Mouse (Mus musculus) embryonic facial prominence, embryonic 13.5 days (tissue): ENCODE results near the gene Mterf1a. TPM values are rescaled to one million over a fixed set of nuclear protein-coding genes. Genes with fewer than 3 reads are reported as not detected.
"Not testable (repeated sequence)": the region's sequence is repeated elsewhere in the genome, so short reads cannot be mapped to it uniquely, and the experiment has no call there.

Experiments used
- ATAC-seq: fragments of 200-750 bp; cut with Nextera tagmentation; 2 replicates; pipeline ENCODE4 v1.8.0; 2017; ENCODE audit warnings: low read depth; ENCODE audit not compliant: insufficient number of reproducible peaks, insufficient read depth, low FRiP score, low TSS enrichment
- H3K27ac ChIP-seq: fragments of 300-500 bp; sonication (generic); 2 replicates; pipeline ENCODE4 v1.5.1; 2015; ENCODE audit warnings: moderate library complexity, mild to moderate bottlenecking, inconsistent platforms
- H3K27me3 ChIP-seq: fragments of 300-500 bp; sonication (generic); 2 replicates; pipeline ENCODE4 v1.6.1; 2015; ENCODE audit warnings: mild to moderate bottlenecking, inconsistent platforms
- H3K36me3 ChIP-seq: fragments of 300-500 bp; sonication (generic); 2 replicates; pipeline ENCODE4 v1.6.1; 2015; ENCODE audit warnings: mild to moderate bottlenecking, inconsistent platforms
- H3K4me1 ChIP-seq: fragments of 300-500 bp; sonication (generic); 2 replicates; pipeline ENCODE4 v1.6.1; 2015; ENCODE audit warnings: inconsistent platforms
- H3K4me2 ChIP-seq: fragments of 300-500 bp; sonication (generic); 2 replicates; pipeline ENCODE4 v1.6.1; 2015; ENCODE audit warnings: moderate library complexity, mild to moderate bottlenecking, inconsistent platforms
- H3K4me3 ChIP-seq: fragments of 300-500 bp; sonication (generic); 2 replicates; pipeline ENCODE4 v1.5.1; 2015; ENCODE audit warnings: mild to moderate bottlenecking, inconsistent platforms
- H3K9ac ChIP-seq: fragments of 300-500 bp; sonication (generic); 2 replicates; pipeline ENCODE4 v1.6.1; 2015; ENCODE audit warnings: mild to moderate bottlenecking, inconsistent platforms
- H3K9me3 ChIP-seq: fragments of 300-500 bp; sonication (generic); 2 replicates; pipeline ENCODE4 v1.6.1; 2016; ENCODE audit warnings: inconsistent platforms
- WGBS: fragments of 180-500 bp; shearing (Covaris S2); methylation state at CpG from one replicate; pipeline ENCODE4 v1.1.7; 2015; ENCODE audit warnings: mixed read lengths; 5-methylcytosine and 5-hydroxymethylcytosine counted together
- polyA plus RNA-seq: library from polyadenylated mRNA; unstranded; fragments of >200 nt; fragmentation: Nextera tagmentation; extraction: Ambion mirVana; gene quantifications from 2 replicates; pipeline ENCODE4 v1.2.1, GENCODE M21; 2015

The Mterf1a gene
- polyA plus RNA-seq, 1 experiment from 2014 or later: 10.5 TPM

DNA sequence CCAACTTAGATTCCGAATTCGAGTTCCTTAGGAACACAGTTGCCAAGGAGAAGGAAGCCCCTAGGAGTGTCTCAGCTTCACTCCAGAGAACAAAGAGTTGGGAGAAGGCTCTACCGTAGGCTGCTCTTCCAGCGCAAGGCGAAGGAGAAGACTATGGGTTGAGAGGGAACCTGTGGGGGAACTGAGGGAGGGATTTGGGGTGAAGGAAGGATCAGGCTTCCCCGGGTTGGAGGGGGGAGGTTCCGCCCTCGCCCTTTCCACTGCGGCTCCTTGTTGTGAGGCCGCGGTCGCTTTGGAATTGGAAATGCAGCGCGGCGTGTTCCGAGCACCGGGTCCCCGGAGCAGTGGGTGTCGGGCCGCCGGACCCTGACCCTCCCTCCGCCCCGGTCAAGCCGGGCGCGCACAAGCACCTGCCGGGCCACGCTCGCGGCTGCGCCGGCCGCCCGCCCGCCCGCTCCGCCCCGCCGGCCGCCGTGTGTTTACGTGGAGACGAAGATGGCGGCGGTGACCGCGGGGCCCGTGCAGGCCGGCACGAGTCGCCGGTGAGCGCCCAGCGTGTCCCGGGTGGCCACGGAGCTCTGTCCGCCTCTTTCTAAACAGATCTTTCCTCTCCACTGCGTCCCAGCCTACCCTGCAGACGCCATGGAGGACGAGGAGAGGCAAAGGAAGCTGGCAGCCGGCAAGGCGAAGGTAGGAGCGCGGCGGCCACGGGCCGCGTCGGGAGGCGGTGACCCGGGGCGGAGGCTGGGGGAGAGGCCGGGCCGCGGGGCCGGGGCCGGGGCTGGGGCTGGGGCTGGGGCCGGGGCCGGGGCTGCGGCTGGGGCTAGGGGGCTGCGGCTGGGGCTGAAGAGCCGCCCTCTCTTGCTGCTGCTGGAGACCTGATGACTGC, 34.3 kb upstream of the Mterf1a start, which contains the start of gene Akap9:
Gene Akap9 (plus strand): TSS at position 254 of the 889 bp plus-strand sequence.
- Histone ChIP-seq H3K4me2 (peak within 1 kb of the TSS; percentile 69), H3K4me3 (peak within 1 kb of the TSS; percentile 83), H3K27ac (peak within 1 kb of the TSS; percentile 92), H3K9ac (peak within 1 kb of the TSS; percentile 97), H3K27me3 (no peaks in the 10 kb centered on the region), H3K36me3 (no peaks in the 10 kb centered on the region), H3K4me1 (peaks cover 15% of the 10 kb centered on the region), H3K9me3 (no peaks in the 10 kb centered on the region)
- ATAC-seq: peak; percentile 82
- under 1% methylated on average over 50 of the region's 82 CpGs for WGBS

- WGBS: 49% methylated on average over 4 of the region's 4 CpGs
- Histone ChIP-seq H3K36me3 (no peaks in the 10 kb centered on the region), H3K27me3 (no peaks in the 10 kb centered on the region), H3K9me3 (no peaks in the 10 kb centered on the region), H3K4me2 (no peak overlapping the region), H3K9ac (no peak overlapping the region), H3K4me3 (no peak overlapping the region), H3K27ac (no peak overlapping the region), H3K4me1 (peaks cover 15% of the 10 kb centered on the region)
- ATAC-seq: no peak
Measured at GRCm38 (mm10) chr5:3926666-3927065, 32.9 kb upstream of the Mterf1a start.

DNA sequence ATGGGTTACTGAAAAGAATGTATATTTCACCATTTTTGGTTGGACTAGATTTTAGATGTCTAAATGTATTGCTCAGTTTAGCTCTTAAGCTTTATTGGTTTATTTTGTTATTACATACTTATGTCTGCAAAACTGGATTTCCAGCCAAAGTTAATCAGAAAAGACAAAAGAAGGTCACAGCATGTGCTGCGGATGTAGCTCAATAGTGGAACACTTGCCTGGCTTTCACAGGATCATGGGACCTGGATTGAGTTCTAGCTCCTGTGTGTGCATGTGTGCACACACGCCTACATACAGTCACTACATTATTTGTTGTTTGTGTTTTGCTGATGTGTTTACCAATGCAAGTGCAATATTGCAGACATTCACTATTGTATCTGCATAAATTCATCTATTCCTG, 28.6 kb upstream of the Mterf1a start:
- ATAC-seq: no peak
- Histone ChIP-seq H3K4me1 (no peaks in the 10 kb centered on the region), H3K4me2 (no peak overlapping the region), H3K27ac (no peak overlapping the region), H3K9ac (no peak overlapping the region), H3K27me3 (no peaks in the 10 kb centered on the region), H3K4me3 (no peak overlapping the region), H3K36me3 (no peaks in the 10 kb centered on the region), H3K9me3 (no peaks in the 10 kb centered on the region)
- 84% methylated on average over 2 of the region's 2 CpGs for WGBS

DNA sequence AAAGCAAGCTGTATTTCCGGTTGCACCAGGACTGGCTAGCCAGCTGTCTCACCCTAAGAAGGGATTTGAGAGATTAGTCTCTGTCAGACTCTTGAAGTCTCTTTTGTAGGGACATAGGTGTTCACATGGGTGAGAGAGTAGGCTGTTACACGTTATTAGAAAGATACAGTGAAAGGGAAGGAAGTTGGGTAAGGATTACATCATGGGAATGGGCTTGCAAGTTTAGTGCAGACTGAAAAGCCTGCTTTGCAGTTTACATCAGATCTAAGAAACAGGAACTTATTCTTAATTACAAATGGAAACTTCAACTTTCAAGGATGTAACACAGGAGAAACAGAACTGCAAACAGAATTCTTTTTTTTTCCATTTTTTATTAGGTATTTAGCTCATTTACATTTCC, 11.7 kb upstream of the Mterf1a start:
- WGBS: 56% methylated on average over 2 of the region's 2 CpGs
- ATAC-seq: no peak

GRCm38 (mm10) chr5:3894294-3894619, 524 bp upstream of the Mterf1a start:
- H3K4me3 ChIP-seq: peak overlapping the region; percentile 32
- H3K4me1 ChIP-seq, ATAC-seq, H3K9ac ChIP-seq, H3K36me3 ChIP-seq, H3K4me2 ChIP-seq, H3K27ac ChIP-seq, H3K27me3 ChIP-seq, H3K9me3 ChIP-seq: not testable (repeated sequence)
- WGBS: 96% methylated on average over 4 of the region's 4 CpGs

More for the DNA sequence above, 11.7 kb upstream of the Mterf1a start:
- Histone ChIP-seq H3K4me1 (no peaks in the 10 kb centered on the region), H3K4me3 (no peak overlapping the region), H3K4me2 (no peak overlapping the region), H3K27ac (no peak overlapping the region), H3K36me3 (no peaks in the 10 kb centered on the region), H3K9ac (no peak overlapping the region), H3K9me3 (no peaks in the 10 kb centered on the region), H3K27me3 (no peaks in the 10 kb centered on the region)

- Histone ChIP-seq H3K27me3 (no peaks in the 10 kb centered on the region), H3K9ac (no peak overlapping the region), H3K9me3 (no peaks in the 10 kb centered on the region), H3K4me2 (no peak overlapping the region), H3K4me3 (no peak overlapping the region), H3K27ac (no peak overlapping the region), H3K4me1 (0 out of 2 replicates have a peak, but pooled peaks cover 3% of the 10 kb centered on the region), H3K36me3 (0 out of 2 replicates have a peak, but pooled peaks cover 3% of the 10 kb centered on the region)
- no peak for ATAC-seq
Measured at GRCm38 (mm10) chr5:3889201-3889600, 4.5 kb downstream of the Mterf1a start.

GRCm38 (mm10) chr5:3886862-3887261, 6.9 kb downstream of the Mterf1a start:
- H3K4me3 ChIP-seq, ATAC-seq, H3K9me3 ChIP-seq, H3K36me3 ChIP-seq, H3K4me1 ChIP-seq, H3K9ac ChIP-seq, H3K27me3 ChIP-seq, H3K27ac ChIP-seq, H3K4me2 ChIP-seq: not testable (repeated sequence)
- WGBS: 88% methylated on average over 7 of the region's 7 CpGs

- Histone ChIP-seq H3K4me3 (no peak overlapping the region), H3K9me3 (no peaks in the 10 kb centered on the region), H3K27me3 (no peaks in the 10 kb centered on the region), H3K4me2 (no peak overlapping the region), H3K27ac (no peak overlapping the region), H3K36me3 (no peaks in the 10 kb centered on the region), H3K4me1 (no peaks in the 10 kb centered on the region), H3K9ac (no peak overlapping the region)
- ATAC-seq: no peak
- WGBS: 85% methylated on average over 3 of the region's 3 CpGs
Measured at GRCm38 (mm10) chr5:3873485-3873884, 20.2 kb downstream of the Mterf1a start.

- 38% methylated on average over 1 of the region's 1 CpGs for WGBS
Measured at GRCm38 (mm10) chr5:3872348-3872747, 21.4 kb downstream of the Mterf1a start.

GRCm38 (mm10) chr5:3870161-3870560, 23.6 kb downstream of the Mterf1a start:
- H3K9me3 ChIP-seq: no peaks in the 10 kb centered on the region
- no peak overlapping the region for H3K27ac ChIP-seq
- no peaks in the 10 kb centered on the region for H3K36me3 ChIP-seq
- ATAC-seq: no peak
- WGBS: 62% methylated on average over 4 of the region's 4 CpGs
- no peaks in the 10 kb centered on the region for H3K4me1 ChIP-seq
- no peaks in the 10 kb centered on the region for H3K27me3 ChIP-seq
- H3K9ac ChIP-seq: no peak overlapping the region
- H3K4me2 ChIP-seq: no peak overlapping the region
- no peak overlapping the region for H3K4me3 ChIP-seq

More at GRCm38 (mm10) chr5:3872348-3872747, 21.4 kb downstream of the Mterf1a start:
- no peaks in the 10 kb centered on the region for H3K9me3 ChIP-seq
- H3K9ac ChIP-seq: no peak overlapping the region
- no peak overlapping the region for H3K4me2 ChIP-seq
- no peak for ATAC-seq
- H3K27ac ChIP-seq: no peak overlapping the region
- H3K36me3 ChIP-seq: no peaks in the 10 kb centered on the region
- H3K4me1 ChIP-seq: no peaks in the 10 kb centered on the region
- no peak overlapping the region for H3K4me3 ChIP-seq
- H3K27me3 ChIP-seq: no peaks in the 10 kb centered on the region

GRCm38 (mm10) chr5:3845026-3845425, 48.7 kb downstream of the Mterf1a start, which contains the start of gene Lrrd1:
Gene Lrrd1 (plus strand): TSS chr5:3845173.
- Histone ChIP-seq H3K9ac (peak within 1 kb of the TSS; percentile 65), H3K4me1 (peaks cover 5% of the 10 kb centered on the region)

More at GRCm38 (mm10) chr5:3845026-3845425, 48.7 kb downstream of the Mterf1a start, which contains the start of gene Lrrd1:
- H3K4me3 ChIP-seq: peak within 1 kb of the TSS; percentile 44
- no peak for ATAC-seq
- H3K4me2 ChIP-seq: peak within 1 kb of the TSS; percentile 67
- WGBS: 6% methylated on average over 24 of the region's 24 CpGs
- H3K36me3 ChIP-seq: peaks cover 9% of the 10 kb centered on the region
- H3K27me3 ChIP-seq: no peaks in the 10 kb centered on the region; the same call in 1 of the 2 replicates
- no peak within 1 kb of the TSS for H3K27ac ChIP-seq
- no peaks in the 10 kb centered on the region for H3K9me3 ChIP-seq
